Mouse (Mus musculus): Measurements from ENCODE around the gene Klf1.
"Not testable (repeated sequence)": the region's sequence is repeated elsewhere in the genome, so short reads cannot be mapped to it uniquely, and the experiment has no call there.

- not testable (repeated sequence) for TF ChIP-seq CTCF, POLR2A (IDR thresholded peaks at IDR 0.05; ENCODE audit: extremely low read depth, insufficient read depth, low read length)
These were observed 6.3 kb downstream of the Klf1 start for GRCm38 (mm10) chr8:84907979-84908378.

Data from cortical plate, adult 2 months (tissue).